ENCODE assay signal across 9 mouse cellular contexts in genomic region chr4:48779202-48779905, GRCm38 (mm10).
DNase-seq lines count a peak whose midpoint lies in the region; ATAC-seq and TF ChIP-seq lines count a peak whose summit lies in the region.
"Had no signal": no experiment of that assay in that cellular context is flagged by ENCODE, and none has a peak within 500 bp of the region (broad histone marks: within the 10 kb centered on the region; RNA-seq: fewer than 3 reads in every experiment).

No protein-coding gene starts in this region.

- no peaks in the 10 kb centered on the region for H3K27me3 ChIP-seq in intestine, postnatal 0 days (replicated peaks; ENCODE audit: control insufficient read depth, insufficient read depth, low read length)
- H3K27me3 ChIP-seq in intestine, embryonic 16.5 days (replicated peaks; ENCODE audit: control insufficient read depth, insufficient read depth, low read length): no peaks in the 10 kb centered on the region
- no peaks in the 10 kb centered on the region for H3K27me3 ChIP-seq in embryonic facial prominence, embryonic 10.5 days (replicated peaks; ENCODE audit: low read depth, poor library complexity, severe bottlenecking)
- no peaks in the 10 kb centered on the region for H3K27me3 ChIP-seq in hindbrain, embryonic 11.5 days (ENCODE audit: control insufficient read depth, insufficient read depth, low read length)
- H3K27me3 ChIP-seq in neural tube, embryonic 11.5 days (ENCODE audit: control insufficient read depth, insufficient read depth, low read length): no peaks in the 10 kb centered on the region
- H3K27me3 ChIP-seq: liver, embryonic 15.5 days had no signal

- no peaks in the 10 kb centered on the region for H3K9me3 ChIP-seq in intestine, postnatal 0 days (ENCODE audit: control insufficient read depth)
- no peaks in the 10 kb centered on the region for H3K9me3 ChIP-seq in intestine, embryonic 16.5 days (ENCODE audit: control insufficient read depth, low read length)
- H3K9me3 ChIP-seq in embryonic facial prominence, embryonic 10.5 days: no peaks in the 10 kb centered on the region
- no peaks in the 10 kb centered on the region for H3K9me3 ChIP-seq in hindbrain, embryonic 11.5 days (ENCODE audit: control insufficient read depth, low read length)
- H3K9me3 ChIP-seq in neural tube, embryonic 11.5 days (ENCODE audit: control insufficient read depth, low read length): no peaks in the 10 kb centered on the region
- H3K9me3 ChIP-seq: liver, embryonic 15.5 days had no signal

- WGBS in intestine, postnatal 0 days: 69% methylated on average over 12 of the region's 12 CpGs
- WGBS in intestine, embryonic 16.5 days: 67% methylated on average over 12 of the region's 12 CpGs
- WGBS in embryonic facial prominence, embryonic 10.5 days: 66% methylated on average over 12 of the region's 12 CpGs
- 60% methylated on average over 12 of the region's 12 CpGs for WGBS in hindbrain, embryonic 11.5 days
- WGBS in neural tube, embryonic 11.5 days: 55% methylated on average over 12 of the region's 12 CpGs

- TF ChIP-seq CTCF in intestine, postnatal 0 days (IDR thresholded peaks at IDR 0.05; ENCODE audit: low read depth): peak; percentile 86
- TF ChIP-seq CTCF in left cerebral cortex, adult 2 months (IDR thresholded peaks at IDR 0.05): peak; percentile 98

- H3K4me2 ChIP-seq in intestine, postnatal 0 days (replicated peaks; ENCODE audit: low read depth): no peak overlapping the region
- H3K4me2 ChIP-seq in intestine, embryonic 16.5 days (ENCODE audit: low read depth, low read length): no peak overlapping the region
- H3K4me2 ChIP-seq in hindbrain, embryonic 11.5 days (replicated peaks; ENCODE audit: low read depth, low read length): no peak overlapping the region
- H3K4me2 ChIP-seq in neural tube, embryonic 11.5 days (ENCODE audit: low read depth): no peak overlapping the region
- H3K4me2 ChIP-seq: liver, embryonic 15.5 days had no signal

- DNase-seq in adrenal gland, postnatal 4 days (ENCODE audit: low spot score in 2 of 2): peak; percentile 19 to 38
- peak; percentile 82 for DNase-seq in embryonic facial prominence, embryonic 10.5 days (ENCODE audit: low spot score)
- DNase-seq in hindbrain, embryonic 11.5 days (ENCODE audit: low spot score): peak; percentile 88
- DNase-seq in left cerebral cortex, adult 2 months (ENCODE audit: extremely low spot score in 1 of 2, low spot score in 2 of 2): peak; percentile 67 to 79
- peak; percentile 84 for DNase-seq in neural tube, embryonic 11.5 days (ENCODE audit: low spot score)
- peak; percentile 41 for DNase-seq in thymus, postnatal 25 days

- H3K9ac ChIP-seq in intestine, postnatal 0 days (ENCODE audit: low read depth, low read length): no peak overlapping the region
- no peak overlapping the region for H3K9ac ChIP-seq in intestine, embryonic 16.5 days (ENCODE audit: low read depth, low read length)
- no peak overlapping the region for H3K9ac ChIP-seq in hindbrain, embryonic 11.5 days (ENCODE audit: low read depth, low read length)
- H3K9ac ChIP-seq in neural tube, embryonic 11.5 days (ENCODE audit: low read length): no peak overlapping the region
- H3K9ac ChIP-seq: liver, embryonic 15.5 days had no signal

- intact Hi-C loops in left cerebral cortex, adult 2 months (cut with DNase I): loop anchor here (1.0 to 5.0 kb wide), 2 partner anchors 472 to 543 kb away; no protein-coding TSS in a partner anchor

- no peak for ATAC-seq in intestine, postnatal 0 days
- no peak for ATAC-seq in intestine, embryonic 16.5 days
- ATAC-seq in hindbrain, embryonic 11.5 days (ENCODE audit: low FRiP score): peak; percentile 67
- ATAC-seq in neural tube, embryonic 11.5 days (ENCODE audit: insufficient read depth, low FRiP score, low TSS enrichment): peak; percentile 65; the same call in 1 of the 2 replicates

- H3K27ac ChIP-seq in intestine, postnatal 0 days (ENCODE audit: low read depth, low read length): no peak overlapping the region
- no peak overlapping the region for H3K27ac ChIP-seq in intestine, embryonic 16.5 days (ENCODE audit: low read length)
- no peak overlapping the region for H3K27ac ChIP-seq in embryonic facial prominence, embryonic 10.5 days (replicated peaks)
- H3K27ac ChIP-seq in hindbrain, embryonic 11.5 days (ENCODE audit: low read depth, low read length): no peak overlapping the region
- no peak overlapping the region for H3K27ac ChIP-seq in left cerebral cortex, adult 2 months
- H3K27ac ChIP-seq in neural tube, embryonic 11.5 days (ENCODE audit: low read depth, low read length): no peak overlapping the region
- H3K27ac ChIP-seq: liver, embryonic 15.5 days had no signal

- H3K4me3 ChIP-seq in intestine, postnatal 0 days (ENCODE audit: low read depth, low read length): no peak overlapping the region
- no peak overlapping the region for H3K4me3 ChIP-seq in intestine, embryonic 16.5 days (ENCODE audit: low read length)
- no peak overlapping the region for H3K4me3 ChIP-seq in embryonic facial prominence, embryonic 10.5 days
- no peak overlapping the region for H3K4me3 ChIP-seq in hindbrain, embryonic 11.5 days (ENCODE audit: low read depth, low read length)
- H3K4me3 ChIP-seq in left cerebral cortex, adult 2 months: no peak overlapping the region
- no peak overlapping the region for H3K4me3 ChIP-seq in neural tube, embryonic 11.5 days (ENCODE audit: low read depth, low read length)
- H3K4me3 ChIP-seq: liver, embryonic 15.5 days had no signal

- H3K36me3 ChIP-seq in intestine, postnatal 0 days (ENCODE audit: control insufficient read depth, insufficient read depth): no peaks in the 10 kb centered on the region
- no peaks in the 10 kb centered on the region for H3K36me3 ChIP-seq in intestine, embryonic 16.5 days (ENCODE audit: control insufficient read depth, insufficient read depth, low read length)
- no peaks in the 10 kb centered on the region for H3K36me3 ChIP-seq in embryonic facial prominence, embryonic 10.5 days (replicated peaks)
- H3K36me3 ChIP-seq in hindbrain, embryonic 11.5 days (ENCODE audit: control insufficient read depth, insufficient read depth, low read length): no peaks in the 10 kb centered on the region
- H3K36me3 ChIP-seq in neural tube, embryonic 11.5 days (ENCODE audit: control insufficient read depth, insufficient read depth, low read length): no peaks in the 10 kb centered on the region
- H3K36me3 ChIP-seq: liver, embryonic 15.5 days had no signal

- H3K4me1 ChIP-seq in intestine, postnatal 0 days (replicated peaks; ENCODE audit: control insufficient read depth, insufficient read depth, low read length): no peaks in the 10 kb centered on the region
- H3K4me1 ChIP-seq in intestine, embryonic 16.5 days (ENCODE audit: control insufficient read depth, insufficient read depth, low read length): no peaks in the 10 kb centered on the region
- peaks cover 4% of the 10 kb centered on the region for H3K4me1 ChIP-seq in embryonic facial prominence, embryonic 10.5 days
- H3K4me1 ChIP-seq in hindbrain, embryonic 11.5 days (replicated peaks; ENCODE audit: control insufficient read depth, insufficient read depth, low read length): no peaks in the 10 kb centered on the region
- H3K4me1 ChIP-seq in neural tube, embryonic 11.5 days (ENCODE audit: control insufficient read depth, insufficient read depth, low read length): no peaks in the 10 kb centered on the region
- H3K4me1 ChIP-seq: liver, embryonic 15.5 days had no signal

Comparison
In these comparisons a context has a peak if more than half of its experiments do, and no peak if none do; other contexts are left out.
1. ATAC-seq: peak in hindbrain, embryonic 11.5 days (single experiment) and neural tube, embryonic 11.5 days (single experiment); none in intestine, postnatal 0 days (single experiment) and intestine, embryonic 16.5 days (single experiment).
2. DNase-seq: peak in every context shown above with its lines; median percentile 88 in hindbrain, embryonic 11.5 days; 84 in neural tube, embryonic 11.5 days; 82 in embryonic facial prominence, embryonic 10.5 days; 73 in left cerebral cortex, adult 2 months; 41 in thymus, postnatal 25 days; 28 in adrenal gland, postnatal 4 days.